Mouse (Mus musculus) regulatory T cell (primary cell): ENCODE measurements around the gene Smyd4.

ENCODE experiments used
- in situ Hi-C: fragments of 300-600 bp; cut with MboI, MseI; formaldehyde crosslinking; loops from one replicate; pipeline ENCODE4 v1.15.1; 2025; ENCODE audit warnings: high pct_unique_total_duplicates

Smyd4 gene

GRCm38 (mm10) chr11:75452081-75452480 lies 103.8 kb downstream of the Smyd4 start:
- in situ Hi-C loops, result no loop called here

DNA sequence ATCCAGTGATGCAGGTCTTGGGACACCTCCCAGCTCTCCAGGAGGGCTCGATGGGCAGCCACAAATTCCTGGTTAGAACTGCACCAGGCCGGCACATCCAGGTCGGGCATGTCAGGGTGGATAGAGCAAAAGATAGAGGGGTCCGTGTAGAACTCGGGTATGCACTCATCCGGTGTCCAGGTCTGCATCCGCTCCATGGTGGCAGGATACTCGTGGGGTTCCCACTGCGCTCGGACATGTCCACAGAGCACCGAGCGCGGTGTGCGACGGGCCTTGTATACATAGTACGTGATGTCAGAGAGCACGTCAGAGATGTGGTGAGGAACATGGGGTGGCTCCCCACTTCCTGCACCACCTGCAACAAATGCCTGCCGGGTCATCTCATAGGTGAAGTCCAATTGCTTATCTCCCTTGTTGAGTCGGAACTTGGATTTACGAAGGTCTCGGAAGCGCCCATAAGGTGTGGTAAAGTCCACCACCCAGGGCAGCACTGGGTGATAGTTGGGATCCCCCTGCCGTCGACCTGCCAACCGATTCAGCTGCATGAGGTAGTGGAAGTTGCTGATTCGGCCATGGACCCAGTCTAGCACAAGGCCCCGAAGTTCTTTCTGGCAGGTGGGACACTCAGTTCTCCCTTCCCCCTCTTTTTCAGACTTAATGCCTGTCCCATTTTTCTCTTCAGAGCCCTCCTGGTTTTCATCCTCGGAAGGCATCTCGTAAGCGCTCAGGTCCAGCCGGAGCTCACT lies 104.8 kb downstream of the Smyd4 start:
- in situ Hi-C loops, result no loop called here

DNA sequence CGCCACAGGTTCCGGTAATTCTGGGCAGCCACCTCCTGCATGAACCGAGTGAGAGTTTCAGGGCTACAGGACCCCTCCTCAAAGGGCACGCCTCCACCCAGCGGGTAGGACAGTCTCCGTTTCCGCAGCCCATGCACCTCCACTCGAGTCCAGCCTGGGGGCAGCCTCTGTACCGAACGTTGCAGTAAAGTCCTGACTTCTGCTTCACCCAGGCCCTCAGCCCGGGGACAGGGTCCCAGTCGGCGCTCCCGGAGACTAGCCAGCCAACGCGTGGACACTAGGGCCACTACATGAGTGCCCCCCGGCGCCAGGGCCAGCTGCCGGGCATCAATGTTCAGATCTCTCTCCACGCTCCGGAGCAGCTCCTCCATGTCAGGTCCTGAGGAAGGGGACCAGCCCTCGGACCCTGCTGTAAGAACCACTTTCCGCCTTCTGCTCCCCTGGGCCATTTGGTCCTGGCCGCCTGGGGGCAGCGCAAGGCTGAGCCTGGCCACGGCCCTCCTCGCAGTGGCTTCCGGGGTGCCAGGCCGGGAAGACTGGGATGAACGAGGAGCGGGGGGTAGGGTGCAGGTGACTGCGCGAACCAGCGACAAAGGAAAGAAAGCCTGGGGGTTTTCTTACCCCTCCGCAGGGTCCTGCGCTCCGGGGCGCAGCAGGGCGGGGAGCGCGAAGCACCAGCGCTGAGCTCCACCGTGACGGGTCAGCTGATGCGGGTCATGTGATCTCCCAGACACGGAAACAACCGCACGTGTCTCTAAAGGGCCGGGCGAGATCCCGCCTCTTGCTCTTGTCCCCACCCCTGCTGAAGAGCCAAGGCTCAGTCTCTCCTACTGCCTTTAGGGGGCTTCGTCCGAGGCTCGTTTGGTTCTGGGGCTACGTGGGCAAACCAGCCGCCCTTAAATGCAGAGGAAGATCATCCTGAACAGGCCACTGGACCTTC lies 106.0 kb downstream of the Smyd4 start, which contains the start of gene Wdr81:
Wdr81 (minus strand) TSS at position 727 of the 940 bp plus-strand sequence.
- in situ Hi-C loops, result no loop called here
